Mouse (Mus musculus) splenic B cell, adult 2 months (primary cell): Measurements from ENCODE around the gene Cfap157.

Experiments used
- DNase-seq: peaks from one replicate; pipeline ENCODE4 v3.0.0-alpha.2; 2011; ENCODE audit warnings: low read depth, low spot score
- H3K27me3 ChIP-seq: 2 replicates; pipeline ENCODE4 v1.6.1; 2012; ENCODE audit warnings: mild to moderate bottlenecking, low read length, moderate library complexity, mixed read lengths; ENCODE audit not compliant: control insufficient read depth, poor library complexity, insufficient read depth, severe bottlenecking
- H3K36me3 ChIP-seq: 2 replicates; pipeline ENCODE4 v1.6.1; 2012; ENCODE audit warnings: mild to moderate bottlenecking, low read length, moderate library complexity, mixed read lengths; ENCODE audit not compliant: control insufficient read depth, poor library complexity, insufficient read depth, severe bottlenecking

The Cfap157 gene

DNA sequence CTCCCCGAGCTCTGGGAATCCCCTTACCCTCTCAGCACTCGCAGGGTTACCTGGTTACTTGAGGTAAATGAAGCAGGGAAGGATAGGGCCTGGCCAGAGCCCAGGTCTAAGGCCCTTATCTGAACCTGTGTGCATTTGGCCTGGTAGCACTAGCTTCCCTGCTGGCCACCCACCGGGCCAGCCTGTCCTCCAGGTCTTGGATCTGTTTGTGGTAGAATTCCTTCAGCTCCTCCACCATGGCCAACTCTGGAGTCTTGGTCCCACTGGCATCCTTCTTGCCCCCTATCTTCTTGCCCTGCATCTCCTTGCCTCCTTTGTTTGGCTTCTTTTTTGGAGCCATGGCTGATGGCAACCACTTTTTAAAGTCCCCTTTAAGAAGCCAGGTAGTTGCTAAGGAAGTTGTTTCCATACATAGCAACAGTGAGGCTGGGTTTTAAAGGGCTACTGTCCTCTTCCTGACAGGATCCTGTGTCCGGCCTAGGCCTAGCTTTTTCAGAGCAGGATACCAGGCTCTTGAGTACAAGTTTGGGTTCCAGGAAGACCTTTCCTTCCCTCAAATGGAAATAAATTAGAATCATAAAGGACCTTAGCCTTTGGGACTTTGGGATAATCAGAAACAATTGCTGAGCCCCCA lies at the start of gene Cfap157:
TSS of gene Cfap157 (minus strand) at position 381 of the 634 bp plus-strand sequence.
- Histone ChIP-seq H3K27me3 (no peaks in the 10 kb centered on the region), H3K36me3 (no peaks in the 10 kb centered on the region)
- no peak for DNase-seq

DNA sequence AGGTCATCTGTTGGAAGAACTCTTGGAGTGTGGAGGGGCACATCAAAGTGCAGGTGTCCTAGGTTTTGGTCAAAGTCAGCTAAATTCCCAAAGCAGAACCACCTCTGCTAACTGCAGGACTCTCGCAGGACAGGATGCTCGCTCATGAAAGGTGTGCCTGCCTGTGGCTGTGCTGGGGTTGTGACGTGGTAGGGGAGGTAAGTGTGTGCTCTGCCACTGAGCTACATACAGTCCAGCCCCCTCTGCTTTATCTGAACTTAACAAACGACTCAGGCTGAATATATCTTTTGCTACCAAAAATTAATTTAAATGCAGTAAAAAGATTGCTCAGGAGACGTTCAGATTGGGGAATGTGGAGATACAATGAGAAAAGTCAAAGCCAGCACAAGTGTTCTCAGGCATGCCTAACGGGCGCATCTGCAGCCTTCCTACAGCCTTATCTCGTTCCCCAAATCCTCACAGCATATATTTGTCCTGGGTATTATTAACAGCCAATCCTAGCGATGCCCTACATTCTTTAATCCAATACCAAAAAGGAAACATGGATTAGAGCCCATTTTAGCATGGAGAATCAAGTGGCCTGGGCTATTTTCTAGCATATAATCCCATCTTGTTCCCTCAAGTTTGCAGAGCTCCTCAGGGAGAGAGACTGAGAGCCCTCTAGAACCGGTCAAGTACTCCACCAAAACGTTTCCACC lies 44.9 kb upstream of the Cfap157 start:
- H3K36me3 ChIP-seq = no peaks in the 10 kb centered on the region
- no peak for DNase-seq
- H3K27me3 ChIP-seq = no peaks in the 10 kb centered on the region

DNA sequence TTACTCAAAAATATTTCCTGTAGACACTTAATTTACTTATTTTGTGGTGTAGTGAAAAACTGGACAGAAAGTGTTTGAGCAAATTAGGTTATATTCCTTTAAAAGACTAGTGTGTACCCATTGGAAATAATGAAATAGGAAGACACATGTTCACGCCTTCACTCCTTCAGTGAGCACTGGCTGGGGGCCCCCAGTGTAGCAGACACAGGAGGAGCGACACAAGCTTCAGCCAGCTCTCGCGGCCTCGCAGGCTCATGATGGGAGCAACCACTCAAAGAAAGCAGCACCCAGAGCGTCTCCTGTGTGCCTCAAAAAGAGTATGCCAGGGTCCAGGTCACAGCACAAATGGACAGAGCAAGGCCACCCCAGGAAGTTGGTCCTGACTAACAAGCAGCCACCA lies 41.6 kb upstream of the Cfap157 start:
- no peak for DNase-seq
- H3K36me3 ChIP-seq = no peaks in the 10 kb centered on the region
- H3K27me3 ChIP-seq = no peaks in the 10 kb centered on the region

DNA sequence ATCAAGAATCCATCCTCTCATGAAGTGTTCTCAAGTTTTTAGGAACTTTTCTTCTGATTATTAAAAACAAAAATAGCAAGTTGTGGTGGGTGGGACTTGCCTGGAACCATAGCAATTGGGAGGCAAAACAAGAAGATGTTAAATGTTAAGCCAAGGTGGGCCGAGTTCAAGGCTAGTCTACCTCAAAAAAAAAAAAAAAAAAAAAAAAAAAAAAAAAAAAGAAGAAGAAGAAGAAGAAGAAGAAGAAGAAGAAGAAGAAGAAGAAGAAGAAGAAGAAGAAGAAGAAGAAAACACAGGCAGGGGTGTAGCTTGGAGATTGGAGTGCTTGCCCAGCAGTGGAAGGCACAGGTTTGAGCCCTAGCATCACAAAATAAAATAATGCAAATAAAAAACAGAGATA lies 40.5 kb upstream of the Cfap157 start:
- Histone ChIP-seq H3K36me3 (no peaks in the 10 kb centered on the region), H3K27me3 (no peaks in the 10 kb centered on the region)
- DNase-seq = no peak

DNA sequence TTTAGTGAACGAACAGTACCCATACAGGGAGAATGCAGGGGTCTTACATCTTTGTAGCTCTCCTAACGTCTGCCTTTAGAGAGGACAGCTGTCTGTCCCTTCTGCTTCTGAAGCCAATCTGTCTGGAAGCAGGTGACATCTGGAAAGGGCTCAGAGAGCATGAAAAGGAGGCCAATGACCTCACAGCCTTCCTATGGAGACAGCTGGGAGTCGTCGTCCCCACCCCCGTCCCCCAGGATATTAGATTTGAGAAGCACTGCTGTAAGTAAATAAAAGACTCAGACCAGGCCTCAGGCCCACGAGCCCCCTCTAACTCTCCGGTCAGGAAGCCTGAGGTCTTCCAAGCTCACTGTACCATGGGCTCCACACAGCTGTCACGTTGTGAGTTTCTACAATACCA lies 40.0 kb upstream of the Cfap157 start:
- no peaks in the 10 kb centered on the region for H3K27me3 ChIP-seq
- DNase-seq = no peak

DNA sequence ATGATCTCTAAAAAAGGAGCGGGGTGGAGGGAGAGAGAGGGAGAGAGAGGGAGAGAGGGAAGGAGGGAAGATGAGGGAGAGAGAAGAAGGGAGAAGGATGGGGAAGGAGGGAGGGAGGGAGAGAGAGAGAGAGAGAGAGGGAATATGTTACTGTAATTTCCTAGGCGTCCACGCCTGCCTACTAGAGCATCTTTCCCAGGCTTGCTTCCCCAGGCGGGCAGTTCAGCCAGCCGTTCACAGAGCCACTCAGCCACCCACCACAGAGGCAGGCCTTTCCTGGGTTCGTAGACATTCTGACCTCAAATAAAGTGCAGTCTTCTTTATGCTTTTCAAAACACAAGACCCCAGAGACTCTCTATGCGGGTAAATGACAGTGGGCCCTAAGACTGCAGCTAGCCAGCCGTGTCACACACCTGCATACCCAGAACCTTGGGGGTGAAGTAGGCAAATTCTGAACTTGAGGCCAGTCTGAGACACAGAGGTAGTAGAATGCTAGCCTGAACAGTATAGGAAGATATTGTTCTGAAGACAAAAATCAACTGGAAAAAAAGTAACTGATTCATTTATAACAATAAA lies 39.4 kb upstream of the Cfap157 start:
- Histone ChIP-seq H3K36me3 (no peaks in the 10 kb centered on the region), H3K27me3 (no peaks in the 10 kb centered on the region)
- DNase-seq = peak; percentile 52

More for the DNA sequence above, 40.0 kb upstream of the Cfap157 start:
- no peaks in the 10 kb centered on the region for H3K36me3 ChIP-seq

DNA sequence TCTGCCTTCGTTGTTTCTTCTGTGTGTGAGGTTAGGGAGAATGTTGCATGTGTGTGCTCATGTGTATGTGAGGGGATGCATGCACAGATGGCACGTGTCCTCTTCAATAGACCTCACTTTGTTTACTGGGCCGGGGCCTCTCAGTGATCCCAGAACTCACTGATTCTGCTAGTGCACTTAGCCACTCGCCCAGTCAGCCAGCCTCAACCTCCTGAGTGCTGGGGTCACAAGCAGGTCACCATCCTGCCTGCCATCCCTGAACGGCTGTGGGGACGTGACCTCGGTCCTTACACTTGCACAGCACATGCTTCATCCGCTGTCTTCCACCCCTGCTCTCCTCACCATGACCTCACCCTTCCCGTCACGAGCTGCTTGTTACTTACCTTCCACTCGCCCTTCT lies 38.9 kb upstream of the Cfap157 start:
- DNase-seq = peak; percentile 48

DNA sequence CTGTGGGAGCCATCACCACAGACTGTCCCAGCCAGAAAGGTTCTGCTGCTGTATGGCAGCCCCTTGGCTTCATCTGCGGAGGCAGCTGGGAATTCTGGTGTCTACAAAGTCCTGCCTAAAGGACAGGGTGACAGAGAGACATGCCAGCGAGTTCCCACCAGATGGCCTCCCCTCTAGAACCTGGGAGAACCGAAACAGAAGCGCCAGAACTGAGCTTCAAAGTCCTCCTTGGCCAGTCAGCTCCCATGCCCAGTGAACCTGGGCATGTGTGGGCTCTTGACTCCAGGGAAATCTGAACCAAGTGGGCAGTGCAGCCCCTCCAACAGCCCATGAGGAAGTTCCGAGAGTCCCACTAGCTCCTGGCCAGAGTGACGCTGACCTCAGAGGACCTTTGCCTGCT lies 38.4 kb upstream of the Cfap157 start:
- Histone ChIP-seq H3K27me3 (no peaks in the 10 kb centered on the region), H3K36me3 (no peaks in the 10 kb centered on the region)
- no peak for DNase-seq

More for the DNA sequence above, 38.9 kb upstream of the Cfap157 start:
- Histone ChIP-seq H3K27me3 (no peaks in the 10 kb centered on the region), H3K36me3 (no peaks in the 10 kb centered on the region)

DNA sequence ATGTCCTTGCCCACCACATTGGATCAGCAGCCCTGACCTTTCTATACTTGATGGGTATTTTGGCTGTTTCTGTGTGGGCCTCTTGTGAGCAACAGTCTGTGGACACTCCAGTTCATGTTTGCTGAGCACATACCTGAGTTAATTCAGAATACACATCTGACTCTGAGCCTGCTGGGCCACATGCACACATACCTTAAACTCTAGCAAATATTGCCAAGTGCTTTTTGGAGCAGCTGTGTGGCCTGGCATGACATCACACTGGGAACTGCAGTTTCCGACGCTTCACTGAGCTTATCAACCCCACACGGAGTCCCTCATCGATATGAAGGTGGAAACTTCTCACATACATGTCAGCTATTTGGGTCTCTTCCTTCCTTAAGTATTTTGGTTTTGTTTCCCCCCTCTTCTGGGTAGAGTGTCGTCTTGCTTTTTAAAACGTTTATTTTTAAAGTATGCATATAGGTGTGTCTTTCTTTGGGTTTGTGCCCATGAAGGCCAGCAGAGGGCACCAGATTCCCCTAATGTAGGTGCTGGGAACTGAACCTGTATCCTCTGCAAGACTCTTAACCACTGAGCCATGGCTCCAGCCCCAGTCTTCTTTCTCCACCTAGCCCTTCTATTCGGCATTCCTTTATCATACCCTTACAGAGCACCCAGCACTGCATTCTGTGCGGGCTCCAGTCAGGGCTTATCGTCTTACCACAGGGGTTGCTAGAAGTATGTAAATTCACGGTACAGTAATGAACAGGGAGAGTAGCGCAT lies 37.0 kb upstream of the Cfap157 start:
- Histone ChIP-seq H3K36me3 (no peaks in the 10 kb centered on the region), H3K27me3 (no peaks in the 10 kb centered on the region)
- peak; percentile 79 for DNase-seq

DNA sequence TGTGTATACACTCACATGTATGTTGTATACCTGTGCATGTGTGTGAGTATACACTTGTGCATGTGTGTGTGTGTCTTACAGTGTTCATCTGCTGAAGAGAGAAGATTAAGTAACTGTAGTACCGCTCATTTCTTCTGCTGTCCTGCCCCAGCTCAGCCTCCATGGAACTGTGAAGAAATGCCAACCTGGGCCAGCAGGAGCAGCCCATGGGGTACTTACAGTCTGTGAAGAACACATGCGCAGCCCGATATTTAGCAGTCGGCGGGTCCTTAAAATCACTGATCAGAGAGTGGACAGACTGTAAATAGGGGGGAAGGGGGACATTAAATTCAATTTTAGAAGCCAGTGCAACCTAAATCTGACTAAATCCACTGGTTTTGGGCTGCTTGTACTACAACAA lies 34.0 kb upstream of the Cfap157 start:
- no peaks in the 10 kb centered on the region for H3K36me3 ChIP-seq
- no peaks in the 10 kb centered on the region for H3K27me3 ChIP-seq

DNA sequence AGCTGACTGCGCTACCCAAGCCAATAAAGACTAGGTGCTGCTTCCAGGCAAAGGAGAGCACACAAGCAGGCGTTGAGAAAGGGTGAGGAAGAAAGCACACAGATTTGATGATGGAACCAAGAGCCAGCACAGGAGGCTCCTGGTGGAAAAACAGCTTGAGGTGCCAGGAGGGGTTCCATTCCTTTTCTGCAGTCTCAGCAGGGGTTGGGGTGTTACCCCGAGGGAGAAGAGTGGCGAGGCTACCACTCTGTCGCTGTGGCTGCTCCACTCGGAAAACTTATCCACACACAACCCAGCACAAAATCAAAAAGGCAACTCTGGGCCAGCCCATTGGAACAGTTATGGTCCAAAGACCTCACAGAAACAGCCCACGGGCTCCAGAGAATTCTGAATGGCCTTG lies 33.4 kb upstream of the Cfap157 start:
- no peaks in the 10 kb centered on the region for H3K36me3 ChIP-seq
- DNase-seq = no peak
- H3K27me3 ChIP-seq = no peaks in the 10 kb centered on the region

More for the DNA sequence above, 34.0 kb upstream of the Cfap157 start:
- no peak for DNase-seq

DNA sequence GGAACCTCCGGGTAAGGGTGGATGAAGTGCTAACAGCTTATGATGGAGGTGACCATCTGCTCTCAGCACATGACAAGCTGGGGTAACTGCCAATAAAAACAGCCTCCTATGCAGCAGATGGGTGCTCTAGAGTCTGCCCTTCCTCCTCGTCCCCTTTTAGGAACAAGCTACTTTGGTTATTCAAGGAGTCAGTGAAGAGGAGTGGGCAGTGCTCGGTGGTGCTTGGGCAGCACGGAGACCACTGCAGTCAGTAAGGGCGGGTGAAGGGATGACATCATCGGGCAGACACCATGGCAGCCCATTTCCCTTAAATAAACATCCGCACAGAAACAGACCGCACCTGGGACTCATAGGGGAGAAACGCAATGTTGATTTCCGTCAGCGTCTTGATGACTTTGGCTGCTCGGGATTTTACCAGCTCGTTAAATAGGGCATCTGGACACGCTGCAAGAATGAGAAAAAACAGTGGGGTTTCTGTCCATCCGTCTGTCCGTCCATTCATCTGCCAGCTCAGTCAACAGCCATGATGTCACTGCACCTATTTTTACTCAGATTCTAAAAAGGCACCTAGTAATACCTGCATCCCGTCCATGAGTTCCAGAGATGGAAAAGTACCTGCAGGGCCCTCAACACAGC lies 32.8 kb upstream of the Cfap157 start:
- Histone ChIP-seq H3K36me3 (no peaks in the 10 kb centered on the region), H3K27me3 (no peaks in the 10 kb centered on the region)
- DNase-seq = no peak

DNA sequence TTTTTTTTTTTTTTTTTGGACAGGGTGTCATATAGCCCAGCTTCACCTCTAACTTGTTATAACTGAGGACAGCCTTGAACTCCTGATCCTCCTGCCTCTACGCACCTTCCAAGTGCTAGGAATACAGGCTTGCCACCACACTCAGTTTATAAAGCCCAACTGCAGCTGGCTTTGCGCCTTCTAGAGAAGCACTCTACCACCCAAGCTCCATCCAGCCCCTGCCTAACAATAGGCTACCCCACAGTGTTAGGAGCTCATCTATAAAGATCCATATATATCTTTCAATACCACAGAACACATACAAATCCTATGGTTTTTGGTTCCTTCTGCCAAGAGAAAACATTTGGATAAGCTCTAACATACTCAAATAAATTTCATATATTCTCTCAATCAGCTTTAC lies 32.3 kb upstream of the Cfap157 start:
- no peaks in the 10 kb centered on the region for H3K36me3 ChIP-seq
- DNase-seq = no peak
- H3K27me3 ChIP-seq = no peaks in the 10 kb centered on the region

DNA sequence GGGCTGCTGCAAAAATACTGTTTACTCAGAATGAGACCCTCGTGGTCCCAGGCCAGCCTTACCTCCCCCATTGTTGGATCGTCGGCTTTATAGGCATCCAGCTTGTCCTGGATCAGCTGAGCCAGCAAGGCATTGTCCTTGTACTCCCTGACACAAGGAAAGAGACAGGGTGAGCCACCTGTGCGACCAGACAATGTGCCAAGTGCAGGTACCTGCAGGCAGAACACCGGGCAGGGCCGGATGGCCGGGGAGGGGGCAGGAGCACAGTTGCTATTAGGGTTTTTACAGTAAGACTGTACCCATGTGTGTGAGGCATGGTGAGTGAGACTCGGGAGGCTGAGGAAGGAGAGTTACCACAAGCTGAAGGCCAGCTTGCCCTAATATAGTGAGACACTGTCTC lies 27.7 kb upstream of the Cfap157 start:
- H3K27me3 ChIP-seq = no peaks in the 10 kb centered on the region
- H3K36me3 ChIP-seq = no peaks in the 10 kb centered on the region
- DNase-seq = no peak
